Mouse (Mus musculus) embryonic facial prominence, embryonic 13.5 days (tissue): ENCODE results near the gene Slc35b2. TPM values are rescaled to one million over a fixed set of nuclear protein-coding genes. Genes with fewer than 3 reads are reported as not detected.

Experiments
- ATAC-seq: fragments of 200-750 bp; cut with Nextera tagmentation; 2 replicates; pipeline ENCODE4 v1.8.0; 2017; ENCODE audit warnings: low read depth; ENCODE audit not compliant: insufficient number of reproducible peaks, insufficient read depth, low FRiP score, low TSS enrichment
- H3K27ac ChIP-seq: fragments of 300-500 bp; sonication (generic); 2 replicates; pipeline ENCODE4 v1.5.1; 2015; ENCODE audit warnings: moderate library complexity, mild to moderate bottlenecking, inconsistent platforms
- H3K27me3 ChIP-seq: fragments of 300-500 bp; sonication (generic); 2 replicates; pipeline ENCODE4 v1.6.1; 2015; ENCODE audit warnings: mild to moderate bottlenecking, inconsistent platforms
- H3K36me3 ChIP-seq: fragments of 300-500 bp; sonication (generic); 2 replicates; pipeline ENCODE4 v1.6.1; 2015; ENCODE audit warnings: mild to moderate bottlenecking, inconsistent platforms
- H3K4me1 ChIP-seq: fragments of 300-500 bp; sonication (generic); 2 replicates; pipeline ENCODE4 v1.6.1; 2015; ENCODE audit warnings: inconsistent platforms
- H3K4me2 ChIP-seq: fragments of 300-500 bp; sonication (generic); 2 replicates; pipeline ENCODE4 v1.6.1; 2015; ENCODE audit warnings: moderate library complexity, mild to moderate bottlenecking, inconsistent platforms
- H3K4me3 ChIP-seq: fragments of 300-500 bp; sonication (generic); 2 replicates; pipeline ENCODE4 v1.5.1; 2015; ENCODE audit warnings: mild to moderate bottlenecking, inconsistent platforms
- H3K9ac ChIP-seq: fragments of 300-500 bp; sonication (generic); 2 replicates; pipeline ENCODE4 v1.6.1; 2015; ENCODE audit warnings: mild to moderate bottlenecking, inconsistent platforms
- H3K9me3 ChIP-seq: fragments of 300-500 bp; sonication (generic); 2 replicates; pipeline ENCODE4 v1.6.1; 2016; ENCODE audit warnings: inconsistent platforms
- WGBS: fragments of 180-500 bp; shearing (Covaris S2); methylation state at CpG from one replicate; pipeline ENCODE4 v1.1.7; 2015; ENCODE audit warnings: mixed read lengths; 5-methylcytosine and 5-hydroxymethylcytosine counted together
- polyA plus RNA-seq: library from polyadenylated mRNA; unstranded; fragments of >200 nt; fragmentation: Nextera tagmentation; extraction: Ambion mirVana; gene quantifications from 2 replicates; pipeline ENCODE4 v1.2.1, GENCODE M21; 2015

Slc35b2 gene
- polyA plus RNA-seq, 1 experiment from 2014 or later = 122 TPM

- Histone ChIP-seq H3K9ac (no peak overlapping the region), H3K4me1 (peaks cover 13% of the 10 kb centered on the region), H3K27me3 (no peaks in the 10 kb centered on the region), H3K36me3 (no peaks in the 10 kb centered on the region), H3K9me3 (no peaks in the 10 kb centered on the region), H3K4me3 (no peak overlapping the region), H3K27ac (no peak overlapping the region), H3K4me2 (no peak overlapping the region)
- no peak for ATAC-seq
- whole genome bisulfite sequencing = 87% methylated on average over 7 of the region's 7 CpGs
Observed at GRCm38 (mm10) chr17:45612921-45613320, 49.2 kb downstream of the Slc35b2 start.

DNA sequence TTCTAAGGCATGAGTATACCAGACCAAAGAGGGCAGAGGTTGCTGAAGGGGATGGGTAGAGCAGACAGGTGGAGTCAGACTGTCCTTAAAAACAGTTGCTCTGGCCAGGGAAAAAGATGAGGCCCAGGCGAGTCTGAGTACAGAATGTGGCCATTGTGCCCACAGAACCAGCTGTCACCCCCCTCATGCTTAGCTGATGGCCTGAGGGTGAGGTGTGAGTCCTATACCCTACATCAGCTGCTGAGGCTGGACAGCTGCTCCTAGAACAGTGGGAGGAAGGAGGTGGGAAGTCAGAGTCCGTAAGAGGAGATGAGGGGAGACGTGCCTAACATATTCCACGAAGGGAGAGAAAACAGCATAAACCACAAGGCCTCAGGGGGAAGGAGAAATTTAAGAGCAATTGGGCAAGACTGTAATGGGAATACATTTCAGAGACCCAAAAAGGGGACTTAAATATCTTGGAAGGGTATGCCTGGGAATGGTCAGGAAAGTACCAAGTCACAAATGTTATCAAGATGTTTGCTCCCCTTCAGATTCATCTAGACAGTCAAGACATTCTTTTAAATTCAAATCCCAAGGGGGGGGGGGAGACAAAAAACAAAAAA is 52.5 kb downstream of the Slc35b2 start:
- H3K9ac ChIP-seq = no peak overlapping the region
- no peaks in the 10 kb centered on the region for H3K36me3 ChIP-seq
- no peaks in the 10 kb centered on the region for H3K9me3 ChIP-seq
- no peak overlapping the region for H3K27ac ChIP-seq
- H3K4me1 ChIP-seq = peaks cover 16% of the 10 kb centered on the region
- H3K4me3 ChIP-seq = no peak overlapping the region
- H3K4me2 ChIP-seq = no peak overlapping the region
- ATAC-seq = no peak
- whole genome bisulfite sequencing = 24% methylated on average over 4 of the region's 4 CpGs
- no peaks in the 10 kb centered on the region for H3K27me3 ChIP-seq

DNA sequence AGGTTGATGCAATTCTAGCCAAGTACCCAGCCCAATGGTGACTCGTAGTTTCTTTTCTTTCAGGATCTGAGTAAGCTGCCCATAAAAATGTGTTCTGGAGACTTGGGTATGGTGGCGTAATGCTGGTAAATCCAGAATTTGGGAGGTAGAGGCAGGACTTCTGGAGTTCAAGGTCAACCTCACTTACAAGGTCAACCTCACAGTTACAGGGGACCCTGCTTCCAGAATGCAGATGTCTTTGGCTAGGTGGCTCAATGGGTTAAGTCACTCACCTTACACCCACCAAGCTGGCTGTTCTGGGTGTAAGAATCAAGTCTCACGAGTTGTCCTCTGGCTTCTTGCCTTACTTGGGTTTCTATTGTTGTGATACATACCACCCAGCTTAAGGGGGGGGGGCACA is 53.0 kb downstream of the Slc35b2 start:
- no peaks in the 10 kb centered on the region for H3K9me3 ChIP-seq
- H3K27ac ChIP-seq = no peak overlapping the region
- no peaks in the 10 kb centered on the region for H3K27me3 ChIP-seq
- H3K4me2 ChIP-seq = no peak overlapping the region
- no peak overlapping the region for H3K4me3 ChIP-seq
- H3K36me3 ChIP-seq = no peaks in the 10 kb centered on the region
- no peak overlapping the region for H3K9ac ChIP-seq
- 66% methylated on average over 3 of the region's 3 CpGs for WGBS
- ATAC-seq = no peak
- peaks cover 16% of the 10 kb centered on the region for H3K4me1 ChIP-seq

Other genes with a start within 250 kb of the Slc35b2 start
- 74.0 and 83.1 TPM in 2 replicates for gene Cdc5l, start 130.1 kb upstream of the Slc35b2 start, polyA plus RNA-seq
- 0.86 and 0.88 TPM in 2 replicates for gene Spats1, start 88.5 kb upstream of the Slc35b2 start, polyA plus RNA-seq
- 20.2 and 21.5 TPM in 2 replicates for gene Aars2, start 57.0 kb upstream of the Slc35b2 start, polyA plus RNA-seq
- gene Tcte1, start 40.4 kb upstream of the Slc35b2 start, polyA plus RNA-seq = 1.0 and 1.1 TPM in 2 replicates
- gene Tmem151b, start 14.2 kb upstream of the Slc35b2 start, polyA plus RNA-seq = 7.7 and 10.1 TPM in 2 replicates
- 4.7 TPM in 2 replicates for gene Nfkbie, start 8.2 kb upstream of the Slc35b2 start, polyA plus RNA-seq
- gene Hsp90ab1, start 9.4 kb downstream of the Slc35b2 start, polyA plus RNA-seq = 1,480 and 1,606 TPM in 2 replicates
- 69.8 and 77.4 TPM in 2 replicates for gene Slc29a1, start 35.7 kb downstream of the Slc35b2 start, polyA plus RNA-seq
- 3.8 and 5.5 TPM in 2 replicates for gene Mymx, start 38.2 kb downstream of the Slc35b2 start, polyA plus RNA-seq
- gene Capn11, start 95.5 kb downstream of the Slc35b2 start, polyA plus RNA-seq = 0.63 and 0.84 TPM in 2 replicates
- 146 and 152 TPM in 2 replicates for gene Mrpl14, start 122.4 kb downstream of the Slc35b2 start, polyA plus RNA-seq
- gene Tmem63b, start 123.0 kb downstream of the Slc35b2 start, polyA plus RNA-seq = 38.0 and 42.4 TPM in 2 replicates
- gene 1600014C23Rik, start 170.0 kb downstream of the Slc35b2 start, polyA plus RNA-seq = not detected in 2 replicates